Mouse (Mus musculus) kidney, adult 2 months (tissue): ENCODE measurements around the gene Myom1.
"Not testable (repeated sequence)": the region's sequence is repeated elsewhere in the genome, so short reads cannot be mapped to it uniquely, and the experiment has no call there.

Experiments
- CTCF ChIP-seq: fragments of 200-500 bp; conservative IDR thresholded peaks from 2 replicates; pipeline ENCODE4 v1.5.1; 2011; ENCODE audit warnings: low read depth, mild to moderate bottlenecking, control low read depth, low read length, moderate library complexity, mixed read lengths; ENCODE audit not compliant: insufficient read depth, insufficient read length
- POLR2A ChIP-seq: fragments of 200-500 bp; IDR thresholded peaks from one replicate; pipeline ENCODE4 v1.6.1; 2011; ENCODE audit warnings: low read depth, low read length, control low read depth

- not testable (repeated sequence) for TF ChIP-seq CTCF, POLR2A
These were observed 28.4 kb upstream of the Myom1 start for GRCm38 (mm10) chr17:70974065-70974464.
